Mouse (Mus musculus) lung, embryonic 15.5 days (tissue): ENCODE data around the gene Arl9. TPM values are rescaled to one million over a fixed set of nuclear protein-coding genes. Genes with fewer than 3 reads are reported as not detected.
A peak's percentile ranks its signal among the peaks of the same experiment; 100 is the strongest.
"Not testable (repeated sequence)": the region's sequence is repeated elsewhere in the genome, so short reads cannot be mapped to it uniquely, and the experiment has no call there.

Experiments used
- ATAC-seq: fragments of 200-750 bp; cut with Nextera tagmentation; 2 replicates; pipeline ENCODE4 v1.8.0; 2017; ENCODE audit warnings: moderate number of reproducible peaks, borderline replicate concordance; ENCODE audit not compliant: low FRiP score, low TSS enrichment; ENCODE audit errors: extremely low read depth
- H3K27ac ChIP-seq: fragments of 300-500 bp; sonication (generic); 2 replicates; pipeline ENCODE4 v1.5.1; 2015; ENCODE audit warnings: moderate library complexity, mild to moderate bottlenecking, inconsistent platforms
- H3K27me3 ChIP-seq: fragments of 300-500 bp; sonication (generic); 2 replicates; pipeline ENCODE4 v1.6.1; 2015; ENCODE audit warnings: inconsistent platforms
- H3K36me3 ChIP-seq: fragments of 300-500 bp; sonication (generic); 2 replicates; pipeline ENCODE4 v1.6.1; 2015; ENCODE audit warnings: inconsistent platforms
- H3K4me1 ChIP-seq: fragments of 300-500 bp; sonication (generic); 2 replicates; pipeline ENCODE4 v1.6.1; 2015; ENCODE audit warnings: inconsistent platforms
- H3K4me2 ChIP-seq: fragments of 300-500 bp; sonication (generic); 2 replicates; pipeline ENCODE4 v1.6.1; 2015; ENCODE audit warnings: inconsistent platforms, mild to moderate bottlenecking, moderate library complexity
- H3K4me3 ChIP-seq: fragments of 300-500 bp; sonication (generic); 2 replicates; pipeline ENCODE4 v1.5.1; 2015; ENCODE audit warnings: mild to moderate bottlenecking, inconsistent platforms
- H3K9ac ChIP-seq: fragments of 300-500 bp; sonication (generic); 2 replicates; pipeline ENCODE4 v1.6.1; 2015; ENCODE audit warnings: inconsistent platforms
- H3K9me3 ChIP-seq: fragments of 300-500 bp; sonication (generic); 2 replicates; pipeline ENCODE4 v1.6.1; 2016; ENCODE audit warnings: inconsistent platforms
- WGBS: fragments of 180-500 bp; shearing (Covaris S2); methylation state at CpG from one replicate; pipeline ENCODE4 v1.1.7; 2015; 5-methylcytosine and 5-hydroxymethylcytosine counted together
- polyA plus RNA-seq: library from polyadenylated mRNA; unstranded; fragments of >200 nt; fragmentation: Nextera tagmentation; extraction: Ambion mirVana; gene quantifications from 2 replicates; pipeline ENCODE4 v1.2.1, GENCODE M21; 2015

Arl9 gene
- polyA plus RNA-seq = 0.31 TPM in 1 of 2 replicates, not detected in the other

DNA sequence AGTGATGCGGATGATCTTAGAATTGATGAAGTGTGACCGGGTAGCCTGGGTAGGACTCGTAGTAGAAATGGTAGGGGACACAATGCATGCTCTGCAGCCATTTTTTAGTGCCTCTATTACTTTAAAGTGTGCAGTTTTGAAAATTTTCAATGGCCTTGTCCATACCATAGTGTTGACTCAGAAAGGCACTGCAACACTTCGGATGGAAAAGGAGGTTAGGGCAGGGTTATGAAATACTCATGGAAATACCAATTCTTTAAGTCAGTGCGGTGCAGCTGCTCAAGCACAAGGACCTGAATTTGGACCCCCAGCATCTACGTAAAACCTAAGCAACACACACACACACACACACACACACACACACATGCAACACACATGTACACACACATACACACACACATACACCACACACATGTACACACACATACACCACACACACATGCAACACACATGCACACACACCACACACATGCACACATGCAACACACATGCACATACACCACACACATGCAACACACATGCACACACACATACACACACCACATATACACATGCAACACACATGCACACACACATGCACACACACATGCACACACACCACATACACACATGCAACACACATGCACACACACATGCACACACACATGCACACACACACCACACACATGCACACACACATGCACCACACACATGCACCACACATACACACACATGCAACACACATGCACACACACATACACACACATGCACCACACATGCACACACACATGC is at the start of gene Arl9:
Arl9 (plus strand) TSS at position 5 of the 771 bp plus-strand sequence.
- Histone ChIP-seq H3K4me2 (no peak within 1 kb of the TSS), H3K27me3 (no peaks in the 10 kb centered on the region), H3K4me1 (no peaks in the 10 kb centered on the region), H3K9me3 (no peaks in the 10 kb centered on the region), H3K4me3 (no peak within 1 kb of the TSS), H3K27ac (no peak within 1 kb of the TSS), H3K9ac (no peak within 1 kb of the TSS), H3K36me3 (peaks cover 20% of the 10 kb centered on the region)
- ATAC-seq = no peak
- WGBS = 89% methylated on average over 6 of the region's 6 CpGs

DNA sequence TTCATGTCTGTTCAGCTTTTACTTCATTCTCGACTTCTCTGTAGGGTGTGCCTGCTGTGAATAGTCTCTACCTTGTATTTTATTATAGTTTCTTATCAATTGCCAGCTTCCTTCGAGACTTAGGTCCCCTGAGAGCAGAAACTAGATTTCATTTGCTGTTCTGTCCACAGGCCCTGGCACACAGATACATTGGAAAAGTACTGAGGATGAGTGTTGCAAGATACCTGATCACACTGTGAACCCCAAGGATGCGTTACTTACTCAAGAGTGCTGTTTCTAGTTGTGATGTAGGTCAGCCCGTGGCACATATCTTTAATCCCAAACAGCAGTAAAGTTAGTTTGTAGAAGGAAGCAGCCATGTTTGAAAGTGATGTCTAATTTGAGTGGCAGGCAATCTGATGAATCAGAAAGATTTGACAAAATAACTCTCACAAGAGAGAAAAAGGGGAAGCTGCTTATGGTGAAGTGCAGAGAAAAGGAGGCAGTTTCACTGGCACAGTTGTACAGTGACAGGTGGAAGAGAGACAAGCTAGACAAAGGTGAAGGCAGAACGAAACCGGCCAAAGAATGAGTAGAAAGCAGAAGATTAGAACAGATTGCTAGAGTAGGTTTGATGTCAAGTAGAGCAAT is 49.5 kb upstream of the Arl9 start:
- Histone ChIP-seq H3K27me3 (no peaks in the 10 kb centered on the region), H3K4me2 (no peak overlapping the region), H3K27ac (no peak overlapping the region), H3K36me3 (peaks cover 32% of the 10 kb centered on the region), H3K9me3 (no peaks in the 10 kb centered on the region), H3K9ac (no peak overlapping the region), H3K4me3 (no peak overlapping the region), H3K4me1 (peaks cover 34% of the 10 kb centered on the region; the same call in 1 of the 2 replicates)
- no peak for ATAC-seq
- WGBS = 81% methylated on average over 6 of the region's 6 CpGs

DNA sequence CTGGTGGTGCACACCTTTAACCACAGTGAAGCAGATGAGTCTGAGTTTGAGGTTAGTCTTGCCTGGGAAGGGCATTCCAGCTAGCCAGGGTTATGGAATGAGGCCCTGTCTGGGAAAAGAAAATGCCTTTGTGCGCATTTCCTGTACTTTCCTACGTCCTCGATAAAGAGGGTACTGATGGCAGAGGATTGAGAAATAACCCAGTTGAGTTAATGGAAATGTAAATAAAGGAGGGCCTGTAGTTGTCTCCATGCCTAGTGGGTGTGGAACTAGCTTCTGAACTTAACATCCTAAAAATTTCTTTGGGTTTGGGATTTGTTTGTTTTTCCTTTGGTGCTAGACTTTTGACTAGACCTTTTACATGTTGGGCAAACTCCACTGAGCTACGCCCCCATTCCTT is 48.4 kb upstream of the Arl9 start:
- no peak for ATAC-seq
- no peak overlapping the region for H3K9ac ChIP-seq
- no peaks in the 10 kb centered on the region for H3K9me3 ChIP-seq
- peaks cover 27% of the 10 kb centered on the region; the same call in 1 of the 2 replicates for H3K4me1 ChIP-seq
- H3K4me2 ChIP-seq = no peak overlapping the region
- peaks cover 40% of the 10 kb centered on the region for H3K36me3 ChIP-seq
- H3K27me3 ChIP-seq = no peaks in the 10 kb centered on the region
- 51% methylated on average over 4 of the region's 4 CpGs for WGBS
- H3K4me3 ChIP-seq = no peak overlapping the region
- H3K27ac ChIP-seq = peak overlapping the region; percentile 46; the same call in 1 of the 2 replicates

DNA sequence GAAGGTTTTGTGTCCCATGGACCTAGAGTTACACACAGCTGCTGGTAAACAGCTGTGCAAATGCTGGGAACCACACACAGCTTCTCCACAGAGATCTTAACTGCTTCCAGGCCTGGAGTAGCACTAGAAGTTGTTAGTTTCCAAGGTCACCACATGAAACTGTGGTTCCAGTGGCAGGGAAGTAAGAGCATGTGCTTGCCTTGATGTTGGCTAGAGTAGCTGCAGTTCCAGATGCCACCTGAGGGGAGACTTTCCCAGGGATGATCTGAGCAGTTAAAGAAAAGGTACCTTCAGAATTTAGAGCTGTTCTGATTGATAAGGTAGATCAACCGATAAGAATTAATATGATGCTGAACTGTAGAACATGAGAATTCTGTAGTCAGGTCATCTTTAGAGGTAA is 45.9 kb upstream of the Arl9 start:
- 94% methylated on average over 1 of the region's 1 CpGs for WGBS
- Histone ChIP-seq H3K4me3 (no peak overlapping the region), H3K4me2 (no peak overlapping the region), H3K9ac (no peak overlapping the region), H3K4me1 (peaks cover 19% of the 10 kb centered on the region; the same call in 1 of the 2 replicates), H3K9me3 (no peaks in the 10 kb centered on the region), H3K36me3 (peaks cover 65% of the 10 kb centered on the region), H3K27me3 (no peaks in the 10 kb centered on the region), H3K27ac (no peak overlapping the region)
- ATAC-seq = no peak

DNA sequence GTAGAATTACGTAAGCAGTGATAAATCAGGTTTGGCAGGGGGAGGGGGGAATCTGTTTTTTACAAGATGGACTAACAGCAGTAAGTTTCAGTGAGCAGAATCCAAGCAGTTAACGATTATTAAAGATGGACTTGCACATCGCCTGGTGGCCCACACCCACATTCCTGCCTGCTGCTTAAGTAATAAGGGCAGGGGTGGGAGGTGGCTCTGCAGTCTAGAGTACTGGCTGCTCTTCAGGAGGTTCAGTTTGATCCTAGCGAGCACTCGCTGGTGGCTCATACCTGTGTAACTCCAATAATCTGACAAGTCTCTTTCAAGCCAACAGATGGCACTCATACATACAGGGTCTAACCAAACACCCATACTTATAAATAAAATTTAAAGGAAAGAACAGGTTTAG is 44.3 kb upstream of the Arl9 start:
- peaks cover 79% of the 10 kb centered on the region for H3K36me3 ChIP-seq
- no peak overlapping the region for H3K4me3 ChIP-seq
- ATAC-seq = no peak
- WGBS = 82% methylated on average over 5 of the region's 5 CpGs
- no peak overlapping the region for H3K27ac ChIP-seq
- H3K4me2 ChIP-seq = no peak overlapping the region
- no peaks in the 10 kb centered on the region for H3K9me3 ChIP-seq
- no peaks in the 10 kb centered on the region for H3K27me3 ChIP-seq
- H3K4me1 ChIP-seq = peaks cover 10% of the 10 kb centered on the region; the same call in 1 of the 2 replicates
- no peak overlapping the region for H3K9ac ChIP-seq

DNA sequence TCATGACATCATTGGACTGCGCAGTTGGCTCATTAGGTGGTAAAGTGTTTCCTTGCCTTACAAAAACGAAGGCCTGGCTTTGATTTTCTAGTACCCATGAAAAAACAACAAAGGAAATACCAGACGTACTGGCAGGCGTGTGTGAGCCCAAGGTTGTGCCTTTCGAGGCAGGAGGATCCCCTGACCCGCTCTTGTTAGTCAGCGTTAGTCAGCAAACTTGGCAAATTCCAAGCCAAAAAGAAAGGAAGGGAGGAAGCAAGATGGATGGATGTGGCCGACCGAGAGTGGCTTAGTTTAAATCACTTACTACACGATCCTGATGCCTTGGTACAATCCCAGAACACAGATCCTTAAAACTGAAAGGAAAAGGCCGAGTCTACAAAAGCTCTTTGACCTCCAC is 41.3 kb upstream of the Arl9 start:
- no peak overlapping the region for H3K4me3 ChIP-seq
- no peak overlapping the region for H3K4me2 ChIP-seq
- no peaks in the 10 kb centered on the region for H3K27me3 ChIP-seq
- ATAC-seq = no peak
- no peaks in the 10 kb centered on the region for H3K9me3 ChIP-seq
- no peaks in the 10 kb centered on the region for H3K4me1 ChIP-seq
- H3K36me3 ChIP-seq = peaks cover 85% of the 10 kb centered on the region
- WGBS = 82% methylated on average over 11 of the region's 11 CpGs
- no peak overlapping the region for H3K27ac ChIP-seq
- H3K9ac ChIP-seq = no peak overlapping the region

DNA sequence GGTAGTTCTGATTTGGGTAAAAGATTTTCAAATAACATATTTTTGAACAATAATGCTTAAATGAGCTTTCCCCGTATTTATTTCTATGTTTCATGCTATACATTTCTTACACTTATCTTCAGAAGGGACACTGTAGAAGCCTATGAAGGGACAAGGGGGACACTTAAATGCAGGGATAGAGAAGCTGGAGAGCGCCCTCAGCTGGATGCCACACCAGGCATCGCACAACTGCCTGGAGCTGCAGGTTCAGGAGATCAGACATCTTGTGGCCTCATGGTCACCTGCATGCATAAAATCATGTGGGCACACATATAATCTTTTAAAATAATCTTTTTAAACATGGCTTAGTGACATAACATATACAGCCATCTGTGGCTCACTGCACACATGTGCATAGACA is 39.2 kb upstream of the Arl9 start:
- ATAC-seq = no peak
- Histone ChIP-seq H3K27ac (no peak overlapping the region), H3K4me3 (no peak overlapping the region), H3K4me2 (no peak overlapping the region), H3K4me1 (no peaks in the 10 kb centered on the region), H3K36me3 (peaks cover 84% of the 10 kb centered on the region), H3K27me3 (no peaks in the 10 kb centered on the region), H3K9me3 (no peaks in the 10 kb centered on the region), H3K9ac (no peak overlapping the region)
- WGBS = 88% methylated on average over 3 of the region's 3 CpGs

DNA sequence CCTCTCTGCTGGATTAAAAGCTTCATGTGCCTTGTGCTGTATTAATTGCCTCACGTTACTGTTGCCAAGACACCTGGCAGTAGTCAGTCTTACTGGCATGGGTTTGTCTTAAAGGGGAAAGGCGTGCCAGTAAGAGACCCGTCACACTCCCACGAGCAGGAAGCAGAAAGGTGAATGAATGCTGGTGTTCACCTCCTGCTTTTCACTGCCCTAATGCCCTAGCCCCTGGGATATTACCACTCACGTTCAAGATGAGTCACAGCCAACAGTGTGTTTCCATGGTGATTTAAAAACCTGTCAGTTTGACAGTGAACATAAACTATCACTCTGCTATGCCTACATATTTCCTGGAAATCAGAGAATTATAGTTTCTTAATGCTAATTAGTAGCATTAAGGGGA is 34.6 kb upstream of the Arl9 start:
- Histone ChIP-seq H3K9me3 (no peaks in the 10 kb centered on the region), H3K4me1 (peaks cover 10% of the 10 kb centered on the region; the same call in 1 of the 2 replicates), H3K27me3 (no peaks in the 10 kb centered on the region), H3K36me3 (peaks cover 49% of the 10 kb centered on the region), H3K27ac (no peak overlapping the region), H3K9ac (no peak overlapping the region), H3K4me2 (no peak overlapping the region), H3K4me3 (no peak overlapping the region)
- no peak for ATAC-seq
- WGBS = 75% methylated on average over 5 of the region's 5 CpGs

DNA sequence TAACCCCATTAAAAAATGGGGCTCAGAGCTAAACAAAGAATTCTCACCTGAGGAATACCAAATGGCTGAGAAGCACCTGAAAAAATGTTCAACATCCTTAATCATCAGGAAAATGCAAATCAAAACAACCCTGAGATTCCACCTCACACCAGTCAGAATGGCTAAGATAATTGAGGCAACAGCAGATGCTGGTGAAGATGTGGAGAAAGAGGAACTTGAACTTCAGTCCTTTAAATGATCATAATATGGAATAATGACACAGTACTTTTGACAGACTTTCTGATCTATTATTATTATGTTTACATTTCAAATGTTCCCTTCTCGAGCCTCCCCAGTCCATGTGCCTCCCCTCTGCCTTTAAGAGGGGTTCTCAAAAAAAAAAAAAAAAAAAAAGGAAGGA is 32.7 kb upstream of the Arl9 start:
- H3K9ac ChIP-seq, ATAC-seq, H3K4me3 ChIP-seq, H3K27ac ChIP-seq, H3K27me3 ChIP-seq, H3K9me3 ChIP-seq, H3K4me2 ChIP-seq: not testable (repeated sequence)
- Histone ChIP-seq H3K4me1 (peaks cover 17% of the 10 kb centered on the region), H3K36me3 (peaks cover 36% of the 10 kb centered on the region)
- 39% methylated on average over 1 of the region's 1 CpGs for WGBS

DNA sequence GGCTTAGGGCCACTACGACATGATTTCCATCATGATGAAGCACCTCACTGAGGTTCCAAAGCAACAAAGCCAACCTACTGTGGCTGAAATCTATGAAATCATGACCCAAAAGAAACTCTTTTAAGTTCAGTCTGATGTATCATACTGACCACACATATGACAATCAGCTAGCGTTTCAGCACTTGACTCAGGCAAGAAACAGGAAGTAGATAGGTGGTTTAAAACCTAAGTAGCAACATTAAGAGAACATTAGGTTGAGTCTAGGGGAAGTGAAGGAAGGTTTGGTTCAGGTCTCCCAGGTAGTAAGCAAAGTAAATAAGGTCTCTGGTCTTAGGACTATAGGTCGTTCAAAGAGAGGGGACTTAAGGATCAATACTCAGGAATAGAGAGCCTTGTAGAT is 30.4 kb upstream of the Arl9 start:
- ATAC-seq = no peak

DNA sequence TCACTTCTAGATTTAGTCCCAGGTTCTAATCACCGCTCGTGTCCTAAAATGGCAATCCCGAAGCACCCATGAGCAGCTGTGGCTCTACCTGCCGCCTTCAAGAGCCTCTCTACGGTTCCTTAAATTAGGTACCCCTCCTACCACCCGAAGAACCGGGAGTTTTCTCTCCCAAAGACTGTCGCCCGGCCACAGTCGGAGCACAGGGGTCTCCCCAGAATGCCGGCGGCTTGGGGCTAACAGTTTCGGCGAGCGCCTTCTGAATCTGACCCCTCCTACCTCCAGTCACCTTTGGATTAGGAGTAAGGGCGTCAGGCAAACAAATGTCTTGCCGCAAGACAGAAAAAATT is 29.7 kb upstream of the Arl9 start:
- Histone ChIP-seq H3K9ac (peak overlapping the region; percentile 83), H3K27me3 (no peaks in the 10 kb centered on the region), H3K4me2 (peak overlapping the region; percentile 86), H3K9me3 (no peaks in the 10 kb centered on the region), H3K4me1 (peaks cover 17% of the 10 kb centered on the region), H3K36me3 (peaks cover 27% of the 10 kb centered on the region), H3K27ac (peak overlapping the region; percentile 89; the same call in 1 of the 2 replicates), H3K4me3 (peak overlapping the region; percentile 96)
- ATAC-seq = peak; percentile 32
- 3% methylated on average over 17 of the region's 17 CpGs for WGBS

More for the DNA sequence above, 30.4 kb upstream of the Arl9 start:
- no peaks in the 10 kb centered on the region for H3K9me3 ChIP-seq
- H3K27me3 ChIP-seq = no peaks in the 10 kb centered on the region
- H3K4me3 ChIP-seq = peak overlapping the region; percentile 96
- peak overlapping the region; percentile 86 for H3K4me2 ChIP-seq
- 54% methylated on average over 3 of the region's 3 CpGs for WGBS
- H3K4me1 ChIP-seq = peaks cover 17% of the 10 kb centered on the region
- no peak overlapping the region for H3K27ac ChIP-seq
- H3K36me3 ChIP-seq = peaks cover 28% of the 10 kb centered on the region
- H3K9ac ChIP-seq = peak overlapping the region; percentile 83; the same call in 1 of the 2 replicates

DNA sequence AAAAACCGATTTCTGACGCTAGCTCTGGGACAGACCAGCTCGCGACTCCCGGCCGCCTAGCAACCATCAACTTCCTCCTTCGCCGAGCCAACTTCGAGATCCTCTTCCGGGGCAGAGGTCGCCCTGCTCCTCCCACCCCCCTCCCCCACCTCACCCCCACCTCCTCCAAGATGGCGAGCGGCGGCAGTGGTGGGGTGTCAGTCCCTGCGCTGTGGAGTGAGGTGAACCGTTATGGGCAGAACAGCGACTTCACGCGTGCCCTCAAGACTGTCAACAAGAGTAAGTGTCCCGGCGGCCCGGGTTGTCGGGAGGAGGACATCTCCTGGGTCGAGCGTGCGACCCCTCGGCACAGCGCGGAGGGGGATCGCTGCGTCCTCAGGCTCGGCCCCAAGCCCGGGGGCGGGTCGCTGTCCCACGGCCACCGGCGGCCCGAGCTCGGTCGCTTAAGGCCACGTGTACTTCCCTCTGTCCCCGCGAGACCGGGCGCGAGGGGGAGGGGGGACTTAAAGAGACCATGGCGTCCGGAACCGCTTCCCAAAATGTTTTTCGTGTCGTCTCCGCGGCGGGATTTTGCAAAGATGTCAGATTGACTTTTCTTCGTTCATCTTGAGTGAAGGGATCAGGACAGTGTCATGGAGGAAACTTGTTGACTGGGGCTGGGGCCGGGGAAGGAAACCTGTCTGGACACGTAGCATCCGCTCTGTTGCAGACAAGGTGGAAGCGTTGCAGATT is 29.1 kb upstream of the Arl9 start, which contains the start of gene Srp72:
Srp72 (plus strand) TSS at position 130 of the 732 bp plus-strand sequence.
- H3K36me3 ChIP-seq = peaks cover 27% of the 10 kb centered on the region

More for the DNA sequence above, 29.1 kb upstream of the Arl9 start, which contains the start of gene Srp72:
- Histone ChIP-seq H3K9ac (peak within 1 kb of the TSS; percentile 83), H3K4me3 (peak within 1 kb of the TSS; percentile 96), H3K9me3 (no peaks in the 10 kb centered on the region), H3K27me3 (no peaks in the 10 kb centered on the region), H3K4me1 (peaks cover 17% of the 10 kb centered on the region), H3K4me2 (peak within 1 kb of the TSS; percentile 86), H3K27ac (peak within 1 kb of the TSS; percentile 89)
- peak; percentile 93 for ATAC-seq
- WGBS = under 1% methylated on average over 60 of the region's 60 CpGs
